Mouse (Mus musculus) lung, postnatal 4 days (tissue): ENCODE results near the gene Kcnq4.

ENCODE experiments used
- DNase-seq, 2 experiments: peaks; one replicate each; pipeline ENCODE4 v3.0.0; 2021

Kcnq4 gene

GRCm38 (mm10) chr4:120669585-120669984 lies 78.8 kb downstream of the Kcnq4 start:
- no peak for DNase-seq

GRCm38 (mm10) chr4:120668551-120668950 lies 79.9 kb downstream of the Kcnq4 start:
- DNase-seq = no peak

GRCm38 (mm10) chr4:120667555-120667954 lies 80.9 kb downstream of the Kcnq4 start:
- no peak for DNase-seq

- DNase-seq = peak; percentile 60 to 71
Measured at GRCm38 (mm10) chr4:120667045-120667501, 81.3 kb downstream of the Kcnq4 start.

- DNase-seq = peak; percentile 90 to 92
Measured at GRCm38 (mm10) chr4:120666358-120667024, 81.9 kb downstream of the Kcnq4 start, which contains the start of gene Cited4. Cited4 (plus strand) TSS chr4:120666572.

- DNase-seq = no peak
Measured at GRCm38 (mm10) chr4:120665782-120666181, 82.6 kb downstream of the Kcnq4 start.

- no peak for DNase-seq
Measured at GRCm38 (mm10) chr4:120665144-120665700, 83.2 kb downstream of the Kcnq4 start.

- no peak for DNase-seq
Measured at GRCm38 (mm10) chr4:120664601-120665000, 83.8 kb downstream of the Kcnq4 start.

GRCm38 (mm10) chr4:120660485-120660884 lies 87.9 kb downstream of the Kcnq4 start:
- no peak for DNase-seq

GRCm38 (mm10) chr4:120655898-120656297 lies 92.5 kb downstream of the Kcnq4 start:
- DNase-seq = no peak

- no peak for DNase-seq
Measured at GRCm38 (mm10) chr4:120650208-120650592, 98.2 kb downstream of the Kcnq4 start.

- peak in 1 of 2 experiments; percentile 7 for DNase-seq
Measured at GRCm38 (mm10) chr4:120649369-120650207, 98.8 kb downstream of the Kcnq4 start.
